Mouse (Mus musculus) gastrocnemius, postnatal 10 days (tissue): Measurements from ENCODE around the gene Rdh7. TPM values are rescaled to one million over a fixed set of nuclear protein-coding genes. Genes with fewer than 3 reads are reported as not detected.
"Not testable (repeated sequence)": the region's sequence is repeated elsewhere in the genome, so short reads cannot be mapped to it uniquely, and the experiment has no call there.

Experiments used
- DNase-seq: peaks from one replicate; pipeline ENCODE4 v3.0.0; 2021; ENCODE audit warnings: mixed read lengths
- long read RNA-seq, 2 experiments: library from polyadenylated mRNA; stranded (forward); transcript quantifications; one replicate each; pipeline ENCODE4 v2.0.0; 2021
- total RNA-seq, 2 experiments: library from RNA; stranded (reverse); gene quantifications; 2 replicates each; pipeline ENCODE4 v1.2.3; 2021

The Rdh7 gene
- under 1 TPM in 1 of 2 experiments, not detected in 1; 0.23 TPM for total RNA-seq
- long read RNA-seq, experiment 1, result 0 reads
- long read RNA-seq, experiment 2, result 0 reads

- DNase-seq, result no peak
These were observed at the start of gene Rdh7 for GRCm38 (mm10) chr10:127888605-127889004. Gene Rdh7 (minus strand): TSS chr10:127888817.

GRCm38 (mm10) chr10:127937428-127938010 lies 48.9 kb upstream of the Rdh7 start:
- DNase-seq, result peak; percentile 72

- no peak for DNase-seq
These were observed 48.3 kb upstream of the Rdh7 start for GRCm38 (mm10) chr10:127936747-127937409.

GRCm38 (mm10) chr10:127936271-127936670 lies 47.7 kb upstream of the Rdh7 start:
- no peak for DNase-seq

- peak; percentile 33 for DNase-seq
These were observed 43.8 kb upstream of the Rdh7 start for GRCm38 (mm10) chr10:127932290-127932926.

- no peak for DNase-seq
These were observed 39.1 kb upstream of the Rdh7 start for GRCm38 (mm10) chr10:127927737-127928136.

- no peak for DNase-seq
These were observed 36.2 kb upstream of the Rdh7 start for GRCm38 (mm10) chr10:127924597-127925378.

GRCm38 (mm10) chr10:127923024-127923423 lies 34.4 kb upstream of the Rdh7 start:
- no peak for DNase-seq

GRCm38 (mm10) chr10:127922241-127922640 lies 33.6 kb upstream of the Rdh7 start:
- no peak for DNase-seq

GRCm38 (mm10) chr10:127917651-127918050 lies 29.0 kb upstream of the Rdh7 start:
- DNase-seq, result no peak

- DNase-seq, result not testable (repeated sequence)
These were observed 28.6 kb upstream of the Rdh7 start for GRCm38 (mm10) chr10:127917183-127917582.

GRCm38 (mm10) chr10:127915578-127915977 lies 27.0 kb upstream of the Rdh7 start:
- no peak for DNase-seq

- no peak for DNase-seq
These were observed 18.9 kb upstream of the Rdh7 start for GRCm38 (mm10) chr10:127907386-127907951.

GRCm38 (mm10) chr10:127906138-127906537 lies 17.5 kb upstream of the Rdh7 start:
- no peak for DNase-seq

GRCm38 (mm10) chr10:127904718-127905446 lies 16.3 kb upstream of the Rdh7 start:
- DNase-seq, result peak; percentile 9

GRCm38 (mm10) chr10:127903116-127903515 lies 14.5 kb upstream of the Rdh7 start:
- DNase-seq, result no peak

GRCm38 (mm10) chr10:127901751-127902150 lies 13.1 kb upstream of the Rdh7 start:
- DNase-seq, result no peak

GRCm38 (mm10) chr10:127899783-127900182 lies 11.2 kb upstream of the Rdh7 start:
- no peak for DNase-seq

GRCm38 (mm10) chr10:127898218-127898617 lies 9.6 kb upstream of the Rdh7 start, which contains the start of gene Sdr9c7:
Gene Sdr9c7 (plus strand): TSS chr10:127898518.
- DNase-seq, result no peak

- DNase-seq, result no peak
These were observed 8.9 kb upstream of the Rdh7 start for GRCm38 (mm10) chr10:127897506-127897905.

- DNase-seq, result no peak
These were observed 8.1 kb upstream of the Rdh7 start for GRCm38 (mm10) chr10:127896705-127897104.
